In genomic region chr2:127773938-127774577, GRCm38 (mm10) we compare ENCODE assay signal across 12 mouse cellular contexts. TPM values are rescaled to one million over a fixed set of nuclear protein-coding genes. Genes with fewer than 3 reads are reported as not detected.
DNase-seq lines count a peak whose midpoint lies in the region; ATAC-seq and TF ChIP-seq lines count a peak whose summit lies in the region.
"Had no signal": no experiment of that assay in that cellular context is flagged by ENCODE, and none has a peak within 500 bp of the region (broad histone marks: within the 10 kb centered on the region; RNA-seq: fewer than 3 reads in every experiment).

No protein-coding gene starts in this region.

- TF ChIP-seq CTCF in liver, postnatal 0 days (IDR thresholded peaks at IDR 0.05; ENCODE audit: low read depth), result no peak
- no peak for TF ChIP-seq CTCF in midbrain, postnatal 0 days (IDR thresholded peaks at IDR 0.05)

- no peak for ATAC-seq in liver, postnatal 0 days
- ATAC-seq in embryonic facial prominence, embryonic 14.5 days (ENCODE audit: low read depth), result no peak
- peak; percentile 42; the same call in 1 of the 2 replicates for ATAC-seq in hindbrain, embryonic 15.5 days (ENCODE audit: low FRiP score, low read depth)
- peak; percentile 54; the same call in 1 of the 2 replicates for ATAC-seq in midbrain, postnatal 0 days (ENCODE audit: low FRiP score)
- ATAC-seq in megakaryocyte progenitor cell, adult 5-6 weeks (replicated peaks; ENCODE audit: poor library complexity), result no peak
- ATAC-seq in activated CD4-positive, CD25-positive, alpha-beta regulatory T cell, adult 4 months, result no peak
- no peak for ATAC-seq in cerebellum, adult (ENCODE audit: insufficient number of reproducible peaks, low FRiP score, low TSS enrichment)

- no peaks in the 10 kb centered on the region for H3K9me3 ChIP-seq in liver, postnatal 0 days (ENCODE audit: low read length)
- H3K9me3 ChIP-seq in embryonic facial prominence, embryonic 14.5 days (ENCODE audit: control insufficient read depth, low read length), result no peaks in the 10 kb centered on the region
- no peaks in the 10 kb centered on the region for H3K9me3 ChIP-seq in hindbrain, embryonic 15.5 days
- H3K9me3 ChIP-seq in midbrain, postnatal 0 days (ENCODE audit: low read length), result no peaks in the 10 kb centered on the region

- H3K27ac ChIP-seq in liver, postnatal 0 days (ENCODE audit: low read depth), result no peak overlapping the region
- H3K27ac ChIP-seq in embryonic facial prominence, embryonic 14.5 days (replicated peaks; ENCODE audit: low read depth, low read length), result no peak overlapping the region
- peak overlapping the region; percentile 42; the same call in 1 of the 2 replicates for H3K27ac ChIP-seq in hindbrain, embryonic 15.5 days (replicated peaks)
- no peak overlapping the region for H3K27ac ChIP-seq in midbrain, postnatal 0 days (ENCODE audit: low read depth, low read length)

- no peak for TF ChIP-seq EP300 in liver, postnatal 0 days (IDR thresholded peaks at IDR 0.05; ENCODE audit: low read depth)

- no peak overlapping the region for H3K4me2 ChIP-seq in liver, postnatal 0 days (ENCODE audit: low read depth, low read length)
- no peak overlapping the region for H3K4me2 ChIP-seq in embryonic facial prominence, embryonic 14.5 days (ENCODE audit: low read depth, low read length)
- 0 out of 2 replicates have a peak overlapping the region, but pooled peaks have one; percentile 17 for H3K4me2 ChIP-seq in hindbrain, embryonic 15.5 days
- no peak overlapping the region for H3K4me2 ChIP-seq in midbrain, postnatal 0 days (ENCODE audit: low read depth, low read length, poor library complexity, severe bottlenecking)

- H3K9ac ChIP-seq in liver, postnatal 0 days (replicated peaks), result no peak overlapping the region
- no peak overlapping the region for H3K9ac ChIP-seq in embryonic facial prominence, embryonic 14.5 days (ENCODE audit: low read depth, low read length)
- H3K9ac ChIP-seq in hindbrain, embryonic 15.5 days, result no peak overlapping the region
- H3K9ac ChIP-seq in midbrain, postnatal 0 days (replicated peaks; ENCODE audit: low read length, poor library complexity, severe bottlenecking), result no peak overlapping the region

- no peak overlapping the region for H3K4me3 ChIP-seq in liver, postnatal 0 days (ENCODE audit: low read depth, low read length)
- no peak overlapping the region for H3K4me3 ChIP-seq in embryonic facial prominence, embryonic 14.5 days (ENCODE audit: low read depth, low read length)
- H3K4me3 ChIP-seq in hindbrain, embryonic 15.5 days, result no peak overlapping the region
- H3K4me3 ChIP-seq in midbrain, postnatal 0 days (ENCODE audit: low read depth, low read length), result no peak overlapping the region

- WGBS in liver, postnatal 0 days (ENCODE audit: insufficient replicate concordance), result 61% methylated on average over 15 of the region's 15 CpGs
- WGBS in embryonic facial prominence, embryonic 14.5 days, result 40% methylated on average over 13 of the region's 15 CpGs
- 48% methylated on average over 15 of the region's 15 CpGs for WGBS in hindbrain, embryonic 15.5 days
- WGBS in midbrain, postnatal 0 days, result 23% methylated on average over 15 of the region's 15 CpGs

- no peaks in the 10 kb centered on the region for H3K4me1 ChIP-seq in liver, postnatal 0 days (ENCODE audit: insufficient read depth)
- H3K4me1 ChIP-seq in embryonic facial prominence, embryonic 14.5 days (ENCODE audit: control insufficient read depth, insufficient read depth, low read length), result no peaks in the 10 kb centered on the region
- 0 out of 2 replicates have a peak, but pooled peaks cover 3% of the 10 kb centered on the region for H3K4me1 ChIP-seq in hindbrain, embryonic 15.5 days (replicated peaks)
- no peaks in the 10 kb centered on the region; the same call in 1 of the 2 replicates for H3K4me1 ChIP-seq in midbrain, postnatal 0 days (ENCODE audit: insufficient read depth, low read length)

- H3K27me3 ChIP-seq in liver, postnatal 0 days (ENCODE audit: insufficient read depth, low read length), result no peaks in the 10 kb centered on the region
- H3K27me3 ChIP-seq in embryonic facial prominence, embryonic 14.5 days (replicated peaks; ENCODE audit: control insufficient read depth, insufficient read depth, low read length), result no peaks in the 10 kb centered on the region
- no peaks in the 10 kb centered on the region for H3K27me3 ChIP-seq in hindbrain, embryonic 15.5 days
- H3K27me3 ChIP-seq in midbrain, postnatal 0 days (ENCODE audit: insufficient read depth, low read length), result no peaks in the 10 kb centered on the region

- peak; percentile 79 for DNase-seq in liver
- no peak for DNase-seq in liver, postnatal 0 days
- DNase-seq in embryonic facial prominence, embryonic 14.5 days (ENCODE audit: low spot score), result peak; percentile 12
- peak; percentile 4 for DNase-seq in midbrain, postnatal 0 days (ENCODE audit: low spot score)
- DNase-seq: adrenal gland, adult 2 months; cerebellum, postnatal 36 days had no signal

- H3K36me3 ChIP-seq in liver, postnatal 0 days (replicated peaks; ENCODE audit: insufficient read depth, low read length), result no peaks in the 10 kb centered on the region
- H3K36me3 ChIP-seq in embryonic facial prominence, embryonic 14.5 days (ENCODE audit: control insufficient read depth, insufficient read depth, low read length), result peaks cover 64% of the 10 kb centered on the region
- peaks cover 6% of the 10 kb centered on the region; the same call in 1 of the 2 replicates for H3K36me3 ChIP-seq in hindbrain, embryonic 15.5 days
- H3K36me3 ChIP-seq in midbrain, postnatal 0 days (ENCODE audit: insufficient read depth, low read length), result 0 out of 2 replicates have a peak, but pooled peaks cover 16% of the 10 kb centered on the region

RNA-seq across cellular contexts. Expression of gene Nphp1, which starts 14.6 kb away (rescaled TPM):
- polyA plus RNA-seq in liver, postnatal 0 days (2015; fragmentation: Nextera tagmentation; extraction: Ambion mirVana), result 3.9 and 4.4 TPM in 2 replicates
- 27.4 and 28.3 TPM in 2 replicates for polyA plus RNA-seq in embryonic facial prominence, embryonic 14.5 days (2014; fragmentation: Nextera tagmentation; extraction: Ambion mirVana)
- polyA plus RNA-seq in hindbrain, embryonic 15.5 days (2015; fragmentation: Nextera tagmentation; extraction: Ambion mirVana), result 14.2 and 16.8 TPM in 2 replicates
- total RNA-seq in midbrain, postnatal 0 days (2014; rRNA removed), result 10.4 and 11.3 TPM in 2 replicates
- 17.1 and 18.6 TPM in 2 replicates for polyA plus RNA-seq in midbrain, postnatal 0 days (2015; fragmentation: Nextera tagmentation; extraction: Ambion mirVana)
- 8.2 and 10.2 TPM in 2 replicates for total RNA-seq in megakaryocyte progenitor cell, adult 5-6 weeks (2015)
- total RNA-seq in megakaryocyte progenitor cell, adult 5-6 weeks (2017), result 12.9 and 14.9 TPM in 2 replicates
- polyA plus RNA-seq in activated CD4-positive, CD25-positive, alpha-beta regulatory T cell, adult 4 months (2017; shearing (Covaris generic)), result under 1 TPM in 1 of 2 experiments, not detected in 1; 0.24 TPM

RNA-seq across cellular contexts. Expression of gene Mtln, which starts 18.2 kb away (rescaled TPM):
- polyA plus RNA-seq in liver, postnatal 0 days (2015; fragmentation: Nextera tagmentation; extraction: Ambion mirVana), result 22.8 and 25.7 TPM in 2 replicates
- polyA plus RNA-seq in embryonic facial prominence, embryonic 14.5 days (2014; fragmentation: Nextera tagmentation; extraction: Ambion mirVana), result 38.4 and 42.2 TPM in 2 replicates
- 44.1 and 47.5 TPM in 2 replicates for polyA plus RNA-seq in hindbrain, embryonic 15.5 days (2015; fragmentation: Nextera tagmentation; extraction: Ambion mirVana)
- 10.9 and 24.4 TPM in 2 replicates for total RNA-seq in midbrain, postnatal 0 days (2014; rRNA removed)
- 56.6 and 63.0 TPM in 2 replicates for polyA plus RNA-seq in midbrain, postnatal 0 days (2015; fragmentation: Nextera tagmentation; extraction: Ambion mirVana)
- total RNA-seq in megakaryocyte progenitor cell, adult 5-6 weeks (2015), result 24.5 and 25.1 TPM in 2 replicates
- total RNA-seq in megakaryocyte progenitor cell, adult 5-6 weeks (2017), result 31.2 and 43.8 TPM in 2 replicates
- 10 to 100 TPM; 28.6 to 33.2 TPM for polyA plus RNA-seq in activated CD4-positive, CD25-positive, alpha-beta regulatory T cell, adult 4 months (2017; shearing (Covaris generic))

RNA-seq across cellular contexts. Expression of gene Mall, which starts 44.3 kb away (rescaled TPM):
- 0.05 and 0.08 TPM in 2 replicates for polyA plus RNA-seq in liver, postnatal 0 days (2015; fragmentation: Nextera tagmentation; extraction: Ambion mirVana)
- polyA plus RNA-seq in embryonic facial prominence, embryonic 14.5 days (2014; fragmentation: Nextera tagmentation; extraction: Ambion mirVana), result 14.0 and 17.8 TPM in 2 replicates
- 1.4 TPM in 2 replicates for polyA plus RNA-seq in hindbrain, embryonic 15.5 days (2015; fragmentation: Nextera tagmentation; extraction: Ambion mirVana)
- total RNA-seq in midbrain, postnatal 0 days (2014; rRNA removed), result 0.93 and 1.7 TPM in 2 replicates
- 0.39 and 0.53 TPM in 2 replicates for polyA plus RNA-seq in midbrain, postnatal 0 days (2015; fragmentation: Nextera tagmentation; extraction: Ambion mirVana)
- not detected in 2 replicates for total RNA-seq in megakaryocyte progenitor cell, adult 5-6 weeks (2015)
- total RNA-seq in megakaryocyte progenitor cell, adult 5-6 weeks (2017), result not detected in 2 replicates
- not detected for polyA plus RNA-seq in activated CD4-positive, CD25-positive, alpha-beta regulatory T cell, adult 4 months (2017; shearing (Covaris generic))
- total RNA-seq: liver, adult 2 months had no signal

RNA-seq across cellular contexts. Expression of gene Bub1, which starts 57.6 kb away (rescaled TPM):
- 7.8 and 9.5 TPM in 2 replicates for polyA plus RNA-seq in liver, postnatal 0 days (2015; fragmentation: Nextera tagmentation; extraction: Ambion mirVana)
- polyA plus RNA-seq in embryonic facial prominence, embryonic 14.5 days (2014; fragmentation: Nextera tagmentation; extraction: Ambion mirVana), result 16.8 and 18.9 TPM in 2 replicates
- 10.9 and 12.5 TPM in 2 replicates for polyA plus RNA-seq in hindbrain, embryonic 15.5 days (2015; fragmentation: Nextera tagmentation; extraction: Ambion mirVana)
- 3.7 and 8.8 TPM in 2 replicates for total RNA-seq in midbrain, postnatal 0 days (2014; rRNA removed)
- 1.9 and 2.2 TPM in 2 replicates for polyA plus RNA-seq in midbrain, postnatal 0 days (2015; fragmentation: Nextera tagmentation; extraction: Ambion mirVana)
- total RNA-seq in megakaryocyte progenitor cell, adult 5-6 weeks (2015), result 60.6 and 75.7 TPM in 2 replicates
- total RNA-seq in megakaryocyte progenitor cell, adult 5-6 weeks (2017), result 55.3 and 65.0 TPM in 2 replicates
- 1 to 10 TPM; 5.2 to 7.5 TPM for polyA plus RNA-seq in activated CD4-positive, CD25-positive, alpha-beta regulatory T cell, adult 4 months (2017; shearing (Covaris generic))
- total RNA-seq: gastrocnemius, adult 18-20 months had no signal

Comparison
In these comparisons a context has a peak if more than half of its experiments do, and no peak if none do; other contexts are left out.
1. ATAC-seq: peak in hindbrain, embryonic 15.5 days (single experiment) and midbrain, postnatal 0 days (single experiment); none in liver, postnatal 0 days (single experiment), embryonic facial prominence, embryonic 14.5 days (single experiment), megakaryocyte progenitor cell, adult 5-6 weeks (single experiment), activated CD4-positive, CD25-positive, alpha-beta regulatory T cell, adult 4 months (single experiment) and cerebellum, adult (single experiment).